Mouse (Mus musculus): ENCODE measurements around the gene Rbms1.

Gene Rbms1

GRCm38 (mm10) chr2:60788173-60788908, 174.7 kb downstream of the Rbms1 start:
- CTCF ChIA-PET = interaction anchor here in 2 of 4 experiments (0.5 to 0.6 kb wide), 3 partner anchors 46 to 591 kb away, joined by 3 to 6 read pairs (median 5); no protein-coding TSS in a partner anchor
- POLR2A ChIA-PET = interaction anchor here in 2 of 4 experiments (0.6 to 0.8 kb wide), 2 partner anchors 615 to 669 kb away, joined by 3 to 7 read pairs; no protein-coding TSS in a partner anchor

- ChIA-PET POLR2A (no interaction called here), CTCF (interaction anchor here in 1 of 4 experiments (1.5 kb wide), 1 partner anchor 15 kb away, joined by 3 read pairs; no protein-coding TSS in a partner anchor)
Measured at GRCm38 (mm10) chr2:60787088-60787487, 175.9 kb downstream of the Rbms1 start.

GRCm38 (mm10) chr2:60786289-60786688, 176.7 kb downstream of the Rbms1 start:
- CTCF ChIA-PET = interaction anchor here in 1 of 4 experiments (1.5 kb wide), 1 partner anchor 16 kb away, joined by 3 read pairs; no protein-coding TSS in a partner anchor

GRCm38 (mm10) chr2:60774501-60774900, 188.5 kb downstream of the Rbms1 start:
- ChIA-PET CTCF (interaction anchor here in 1 of 4 experiments (1.2 kb wide), 1 partner anchor 36 kb away, joined by 3 read pairs; no protein-coding TSS in a partner anchor), POLR2A (interaction anchor here in 3 of 4 experiments (0.5 to 2.9 kb wide), 6 partner anchors 10 to 371 kb away, joined by 3 to 7 read pairs (median 4); no protein-coding TSS in a partner anchor)

More at GRCm38 (mm10) chr2:60786289-60786688, 176.7 kb downstream of the Rbms1 start:
- POLR2A ChIA-PET = no interaction called here

- ChIA-PET POLR2A (interaction anchor here in 1 of 4 experiments (0.6 to 2.9 kb wide), 4 partner anchors 10 to 397 kb away, joined by 5 to 8 read pairs (median 6); no protein-coding TSS in a partner anchor), CTCF (interaction anchor here in 1 of 4 experiments (0.6 kb wide), 1 partner anchor 133 kb away, joined by 3 read pairs; no protein-coding TSS in a partner anchor)
Measured at GRCm38 (mm10) chr2:60773592-60773991, 189.4 kb downstream of the Rbms1 start.

- ChIA-PET POLR2A (interaction anchor here in 2 of 4 experiments (0.6 to 1.1 kb wide), 4 partner anchors 15 to 83 kb away, joined by 3 to 4 read pairs (median 4); no protein-coding TSS in a partner anchor), CTCF (interaction anchor here in 1 of 4 experiments (0.6 kb wide), 1 partner anchor 53 kb away, joined by 12 read pairs; no protein-coding TSS in a partner anchor)
Measured at GRCm38 (mm10) chr2:60766420-60766819, 196.6 kb downstream of the Rbms1 start.

- POLR2A ChIA-PET = no interaction called here
- CTCF ChIA-PET = no interaction called here
Measured at GRCm38 (mm10) chr2:60756218-60756617, 206.8 kb downstream of the Rbms1 start.

- ChIA-PET CTCF (no interaction called here), POLR2A (no interaction called here)
Measured at GRCm38 (mm10) chr2:60755101-60755500, 207.9 kb downstream of the Rbms1 start.

- POLR2A ChIA-PET = interaction anchor here in 2 of 4 experiments (0.6 to 1.2 kb wide), 3 partner anchors 15 to 294 kb away, joined by 3 to 4 read pairs (median 3); no protein-coding TSS in a partner anchor
- CTCF ChIA-PET = interaction anchor here in 2 of 4 experiments (0.7 kb wide), 3 partner anchors 34 to 882 kb away, joined by 3 to 6 read pairs (median 3); no protein-coding TSS in a partner anchor
Measured at GRCm38 (mm10) chr2:60751274-60751673, 211.7 kb downstream of the Rbms1 start.

- ChIA-PET POLR2A (interaction anchor here in 1 of 4 experiments (1.2 kb wide), 1 partner anchor 46 kb away, joined by 3 read pairs; no protein-coding TSS in a partner anchor), CTCF (no interaction called here)
Measured at GRCm38 (mm10) chr2:60750591-60750990, 212.4 kb downstream of the Rbms1 start.

GRCm38 (mm10) chr2:60748585-60748984, 214.4 kb downstream of the Rbms1 start:
- ChIA-PET POLR2A (interaction anchor here in 1 of 4 experiments (1.0 kb wide), 1 partner anchor 88 kb away, joined by 4 read pairs; no protein-coding TSS in a partner anchor), CTCF (interaction anchor here in 3 of 4 experiments (0.5 to 2.3 kb wide), 7 partner anchors 18 to 706 kb away, joined by 3 to 12 read pairs (median 5); no protein-coding TSS in a partner anchor)

- CTCF ChIA-PET = interaction anchor here in 3 of 4 experiments (1.3 to 2.3 kb wide), 4 partner anchors 655 to 707 kb away, joined by 3 to 12 read pairs (median 6); no protein-coding TSS in a partner anchor
- POLR2A ChIA-PET = no interaction called here
Measured at GRCm38 (mm10) chr2:60747590-60747989, 215.4 kb downstream of the Rbms1 start.

- CTCF ChIA-PET = interaction anchor here in 1 of 4 experiments (1.4 kb wide), 1 partner anchor 710 kb away, joined by 3 read pairs; no protein-coding TSS in a partner anchor
- POLR2A ChIA-PET = no interaction called here
Measured at GRCm38 (mm10) chr2:60744674-60745073, 218.3 kb downstream of the Rbms1 start.

GRCm38 (mm10) chr2:60739389-60740137, 223.4 kb downstream of the Rbms1 start:
- POLR2A ChIA-PET = no interaction called here
- CTCF ChIA-PET = no interaction called here

GRCm38 (mm10) chr2:60730929-60731328, 232.1 kb downstream of the Rbms1 start:
- CTCF ChIA-PET = interaction anchor here in 3 of 4 experiments (0.5 to 2.1 kb wide), 6 partner anchors 10 to 854 kb away, joined by 3 to 21 read pairs (median 4); no protein-coding TSS in a partner anchor

GRCm38 (mm10) chr2:60730024-60730423, 233.0 kb downstream of the Rbms1 start:
- CTCF ChIA-PET = interaction anchor here (0.5 to 2.1 kb wide), 9 partner anchors 9 to 1191 kb away, joined by 3 to 14 read pairs (median 4); no protein-coding TSS in a partner anchor
- POLR2A ChIA-PET = interaction anchor here in 3 of 4 experiments (0.6 to 1.3 kb wide), 12 partner anchors 10 to 748 kb away, joined by 3 to 4 read pairs (median 3); no protein-coding TSS in a partner anchor

More at GRCm38 (mm10) chr2:60730929-60731328, 232.1 kb downstream of the Rbms1 start:
- POLR2A ChIA-PET = interaction anchor here in 2 of 4 experiments (0.6 to 1.3 kb wide), 2 partner anchors 27 to 140 kb away, joined by 3 read pairs; no protein-coding TSS in a partner anchor

GRCm38 (mm10) chr2:60728902-60729585, 233.9 kb downstream of the Rbms1 start:
- CTCF ChIA-PET = interaction anchor here in 2 of 4 experiments (1.0 to 2.1 kb wide), 3 partner anchors 8 to 725 kb away, joined by 4 to 14 read pairs (median 5); no protein-coding TSS in a partner anchor
- POLR2A ChIA-PET = interaction anchor here in 2 of 4 experiments (0.6 to 1.0 kb wide), 4 partner anchors 33 to 726 kb away, joined by 3 to 4 read pairs (median 4); no protein-coding TSS in a partner anchor

- CTCF ChIA-PET = no interaction called here
- POLR2A ChIA-PET = no interaction called here
Measured at GRCm38 (mm10) chr2:60724660-60725059, 238.3 kb downstream of the Rbms1 start.
